Mouse (Mus musculus) liver, postnatal 0 days (tissue): ENCODE data around the gene Arhgap15.

ENCODE experiments used
- CTCF ChIP-seq: sonication (generic); IDR thresholded peaks from 2 replicates; pipeline ENCODE4 v1.5.1; 2016; ENCODE audit warnings: antibody characterized with exemption, low read depth
- EP300 ChIP-seq: IDR thresholded peaks from 2 replicates; pipeline ENCODE4 v1.6.1; 2016; ENCODE audit warnings: antibody characterized with exemption, low read depth, mild to moderate bottlenecking

DNA sequence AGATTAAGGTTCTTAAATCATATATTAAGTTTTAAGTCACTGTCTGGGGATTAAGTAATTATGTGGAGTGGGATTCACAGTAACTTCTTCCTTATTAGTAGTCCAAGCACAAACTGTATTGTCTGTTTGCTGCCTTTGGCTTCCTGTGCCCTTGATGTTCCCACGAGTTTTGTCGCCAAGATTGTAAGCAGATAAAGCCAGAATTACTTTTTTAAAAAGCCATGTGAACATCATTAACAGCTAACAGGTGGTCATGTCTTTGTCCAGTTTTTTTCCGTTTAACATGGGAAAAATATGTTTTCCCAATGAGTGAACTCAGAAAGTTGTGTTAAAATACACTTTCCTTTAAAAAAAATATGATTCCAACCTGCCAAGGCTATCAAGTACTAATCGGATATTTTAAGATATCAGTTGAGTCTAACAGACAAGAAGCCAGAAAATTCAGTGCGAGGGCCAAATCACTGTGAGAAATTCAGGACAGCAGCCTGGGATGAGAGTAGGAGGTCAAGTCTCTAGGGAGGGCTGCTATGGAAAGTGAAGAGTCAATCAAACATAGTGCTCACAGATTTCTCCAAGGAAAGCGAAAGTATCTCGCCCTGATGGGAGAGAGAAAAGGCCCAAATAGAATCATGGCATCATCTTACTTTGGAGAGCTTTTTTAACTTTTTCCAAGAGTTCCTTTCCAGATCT lies 319.7 kb downstream of the Arhgap15 start:
- TF ChIP-seq CTCF (no peak), EP300 (no peak)
